Mouse (Mus musculus) lung, embryonic 16.5 days (tissue): ENCODE measurements around the gene Gtf2i. TPM values are rescaled to one million over a fixed set of nuclear protein-coding genes. Genes with fewer than 3 reads are reported as not detected.

ENCODE experiments used
- ATAC-seq: fragments of 200-750 bp; cut with Nextera tagmentation; 2 replicates; pipeline ENCODE4 v1.8.0; 2017; ENCODE audit warnings: low read depth, mild to moderate bottlenecking, moderate library complexity
- H3K27ac ChIP-seq: fragments of 300-500 bp; sonication (generic); 2 replicates; pipeline ENCODE4 v1.5.1; 2014; ENCODE audit warnings: mild to moderate bottlenecking, control low read depth, low read length
- H3K27me3 ChIP-seq: fragments of 300-500 bp; sonication (generic); 2 replicates; pipeline ENCODE4 v1.6.1; 2014; ENCODE audit warnings: low read depth, low read length, mixed read lengths; ENCODE audit not compliant: control insufficient read depth, insufficient read depth
- H3K36me3 ChIP-seq: fragments of 300-500 bp; sonication (generic); 2 replicates; pipeline ENCODE4 v1.6.1; 2014; ENCODE audit warnings: low read length; ENCODE audit not compliant: control insufficient read depth, insufficient read depth
- H3K4me1 ChIP-seq: fragments of 300-500 bp; sonication (generic); replicated peaks from 2 replicates; pipeline ENCODE4 v1.6.1; 2014; ENCODE audit warnings: low read length, mixed read lengths; ENCODE audit not compliant: control insufficient read depth, insufficient read depth
- H3K4me2 ChIP-seq: fragments of 300-500 bp; sonication (generic); 2 replicates; pipeline ENCODE4 v1.6.1; 2014; ENCODE audit warnings: low read depth, low read length, control low read depth
- H3K4me3 ChIP-seq: fragments of 300-500 bp; sonication (generic); 2 replicates; pipeline ENCODE4 v1.5.1; 2014; ENCODE audit warnings: mild to moderate bottlenecking, low read length, control low read depth
- H3K9ac ChIP-seq: fragments of 300-500 bp; sonication (generic); 2 replicates; pipeline ENCODE4 v1.6.1; 2014; ENCODE audit warnings: low read length, control low read depth
- H3K9me3 ChIP-seq: fragments of 300-500 bp; sonication (generic); 2 replicates; pipeline ENCODE4 v1.6.1; 2016; ENCODE audit warnings: low read length; ENCODE audit not compliant: control insufficient read depth
- WGBS: fragments of 180-500 bp; shearing (Covaris S2); extraction: QIAGEN DNeasy Blood & Tissue Kit; methylation state at CpG from one replicate; pipeline ENCODE4 v1.1.7; 2014; 5-methylcytosine and 5-hydroxymethylcytosine counted together
- polyA plus RNA-seq: library from polyadenylated mRNA; unstranded; fragments of >200 nt; fragmentation: Nextera tagmentation; extraction: Ambion mirVana; gene quantifications from 2 replicates; pipeline ENCODE4 v1.2.1, GENCODE M21; 2015

The Gtf2i gene
- polyA plus RNA-seq, 1 experiment from 2014 or later = 170 TPM

DNA sequence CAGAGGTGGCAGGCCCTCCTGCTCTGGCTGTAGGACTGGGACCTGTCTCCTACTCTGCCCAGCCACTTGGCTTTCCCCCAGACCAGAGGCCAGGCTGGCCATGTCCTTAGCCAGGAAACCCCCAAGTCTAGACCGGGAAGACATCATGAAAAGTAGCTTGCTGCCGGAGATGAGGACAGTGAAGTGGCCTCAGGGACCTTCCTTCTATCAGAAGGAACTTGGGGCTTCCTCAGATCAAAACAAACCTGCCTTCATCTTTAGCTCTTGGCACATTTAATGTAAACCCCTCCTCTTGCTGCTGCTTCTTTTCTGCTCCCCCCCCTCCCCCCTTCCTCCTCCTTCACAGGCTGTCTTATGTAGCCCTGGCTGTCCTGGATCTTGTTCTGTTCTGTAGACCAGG is 80.4 kb downstream of the Gtf2i start:
- Histone ChIP-seq H3K27ac (peak overlapping the region; percentile 32), H3K27me3 (no peaks in the 10 kb centered on the region), H3K36me3 (peaks cover 29% of the 10 kb centered on the region), H3K4me1 (peaks cover 38% of the 10 kb centered on the region), H3K9me3 (no peaks in the 10 kb centered on the region), H3K9ac (no peak overlapping the region), H3K4me3 (no peak overlapping the region), H3K4me2 (no peak overlapping the region)
- 28% methylated on average over 2 of the region's 2 CpGs for WGBS
- ATAC-seq = no peak

DNA sequence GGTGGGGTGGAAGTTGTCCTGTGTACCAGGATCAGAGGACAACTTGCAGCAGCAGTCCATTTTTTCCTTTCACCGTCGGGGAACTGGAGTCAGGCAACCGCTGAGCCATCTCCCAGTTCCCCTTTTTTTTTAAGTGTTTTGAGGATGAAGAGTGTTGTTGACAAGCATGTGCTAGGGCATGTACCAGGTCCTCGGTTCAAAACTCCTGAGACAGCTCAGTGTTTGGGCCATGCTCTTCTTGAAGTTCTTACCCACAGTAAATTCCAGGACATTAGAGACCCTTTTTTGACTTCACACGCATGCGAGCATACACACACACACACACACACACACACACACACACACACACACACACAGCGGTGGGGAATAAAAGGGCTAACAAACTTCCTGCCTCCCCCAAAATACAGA is 81.3 kb downstream of the Gtf2i start:
- Histone ChIP-seq H3K4me1 (peaks cover 42% of the 10 kb centered on the region), H3K36me3 (peaks cover 19% of the 10 kb centered on the region), H3K9me3 (no peaks in the 10 kb centered on the region), H3K27ac (no peak overlapping the region), H3K27me3 (no peaks in the 10 kb centered on the region), H3K4me3 (no peak overlapping the region), H3K9ac (no peak overlapping the region), H3K4me2 (no peak overlapping the region)
- ATAC-seq = no peak
- 28% methylated on average over 7 of the region's 7 CpGs for whole genome bisulfite sequencing

DNA sequence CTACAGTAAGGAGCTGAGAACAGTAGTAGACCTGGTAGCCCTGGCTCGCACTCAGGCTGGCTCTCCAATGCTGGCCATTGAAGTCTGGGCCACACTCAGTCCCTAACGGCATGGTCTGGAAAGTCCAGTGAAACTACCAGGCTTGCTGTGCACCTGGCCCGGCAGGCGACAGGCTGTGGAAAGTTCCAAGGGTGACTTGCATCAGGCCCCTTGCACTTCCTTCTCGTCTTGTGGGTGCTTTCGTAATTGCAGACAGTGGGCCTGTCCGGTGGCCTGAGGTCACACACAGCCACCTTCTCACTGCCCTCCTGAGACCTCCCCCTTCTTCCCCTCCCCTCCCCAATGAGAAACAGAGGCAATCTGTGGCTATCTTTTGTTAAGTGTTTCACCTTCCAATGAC is 82.0 kb downstream of the Gtf2i start:
- peak overlapping the region; percentile 78 for H3K27ac ChIP-seq
- peak; percentile 8; the same call in 1 of the 2 replicates for ATAC-seq

DNA sequence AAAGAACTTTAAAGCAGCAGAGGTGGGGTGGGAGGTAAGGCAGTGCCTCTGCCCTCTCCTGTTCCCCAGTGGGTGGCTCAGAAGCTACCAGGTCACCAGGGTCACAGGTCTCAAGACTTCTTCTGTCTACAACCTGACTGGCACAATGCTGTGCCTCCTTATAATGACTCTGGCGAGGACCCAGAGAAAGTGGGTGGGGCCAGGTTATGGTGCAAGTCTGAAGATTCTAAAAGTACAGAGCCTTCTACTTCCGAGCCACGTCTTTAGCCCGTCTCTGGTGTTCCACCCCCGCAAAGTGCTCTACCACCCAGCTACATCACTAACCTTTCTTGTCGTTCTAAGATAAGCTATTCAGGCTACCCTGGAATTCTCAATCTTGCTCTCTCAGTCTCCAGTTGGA is 82.4 kb downstream of the Gtf2i start:
- no peak overlapping the region for H3K4me2 ChIP-seq
- peaks cover 8% of the 10 kb centered on the region for H3K36me3 ChIP-seq
- H3K4me1 ChIP-seq = peaks cover 52% of the 10 kb centered on the region
- H3K9ac ChIP-seq = no peak overlapping the region
- no peaks in the 10 kb centered on the region for H3K9me3 ChIP-seq
- H3K27ac ChIP-seq = peak overlapping the region; percentile 78
- ATAC-seq = no peak
- WGBS = 33% methylated on average over 6 of the region's 6 CpGs
- H3K4me3 ChIP-seq = no peak overlapping the region
- no peaks in the 10 kb centered on the region for H3K27me3 ChIP-seq

More for the DNA sequence above, 82.0 kb downstream of the Gtf2i start:
- Histone ChIP-seq H3K27me3 (no peaks in the 10 kb centered on the region), H3K4me1 (peaks cover 48% of the 10 kb centered on the region), H3K9me3 (no peaks in the 10 kb centered on the region), H3K36me3 (peaks cover 12% of the 10 kb centered on the region), H3K4me2 (no peak overlapping the region), H3K4me3 (no peak overlapping the region), H3K9ac (0 out of 2 replicates have a peak overlapping the region, but pooled peaks have one; percentile 14)
- WGBS = 26% methylated on average over 7 of the region's 7 CpGs

DNA sequence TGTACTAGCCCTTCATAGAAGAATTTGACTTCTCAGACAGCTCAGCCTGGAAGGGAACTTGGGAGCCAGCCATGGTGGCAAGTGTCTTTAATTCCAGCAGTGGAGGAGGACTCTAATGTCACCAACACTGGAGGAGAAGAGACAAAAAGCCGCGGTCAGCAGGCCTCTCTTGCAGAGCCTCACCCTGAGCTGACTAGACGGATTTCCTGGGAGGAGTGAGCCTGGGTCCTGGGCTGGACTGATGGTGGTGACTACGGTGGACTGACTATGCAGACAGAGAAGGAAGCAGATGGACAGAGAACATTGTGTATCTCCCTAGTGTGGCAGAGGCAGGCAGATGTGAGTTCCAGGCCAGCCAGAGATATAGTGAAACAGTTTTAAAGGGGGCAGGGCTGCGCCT is 83.2 kb downstream of the Gtf2i start:
- no peaks in the 10 kb centered on the region for H3K9me3 ChIP-seq
- peaks cover 60% of the 10 kb centered on the region for H3K4me1 ChIP-seq
- WGBS = 72% methylated on average over 5 of the region's 5 CpGs
- H3K27me3 ChIP-seq = no peaks in the 10 kb centered on the region
- peaks cover 5% of the 10 kb centered on the region; the same call in 1 of the 2 replicates for H3K36me3 ChIP-seq
- ATAC-seq = no peak
- H3K4me2 ChIP-seq = no peak overlapping the region
- no peak overlapping the region for H3K9ac ChIP-seq
- no peak overlapping the region for H3K27ac ChIP-seq
- H3K4me3 ChIP-seq = no peak overlapping the region

- ATAC-seq = peak; percentile 18; the same call in 1 of the 2 replicates
- Histone ChIP-seq H3K36me3 (no peaks in the 10 kb centered on the region), H3K4me1 (peaks cover 52% of the 10 kb centered on the region), H3K9ac (no peak within 1 kb of the TSS), H3K27me3 (no peaks in the 10 kb centered on the region), H3K9me3 (no peaks in the 10 kb centered on the region), H3K27ac (peak within 1 kb of the TSS; percentile 71), H3K4me2 (no peak within 1 kb of the TSS), H3K4me3 (no peak within 1 kb of the TSS)
- WGBS = 79% methylated on average over 7 of the region's 7 CpGs
Observed at GRCm38 (mm10) chr5:134229391-134229790, 85.2 kb downstream of the Gtf2i start, which contains the start of gene Ncf1. Gene Ncf1, minus strand, starts transcription at chr5:134229625.

- peak overlapping the region; percentile 71 for H3K27ac ChIP-seq
- H3K9me3 ChIP-seq = no peaks in the 10 kb centered on the region
- H3K27me3 ChIP-seq = no peaks in the 10 kb centered on the region
- WGBS = 42% methylated on average over 6 of the region's 6 CpGs
- H3K4me1 ChIP-seq = peaks cover 44% of the 10 kb centered on the region
- ATAC-seq = no peak
- H3K9ac ChIP-seq = 0 out of 2 replicates have a peak overlapping the region, but pooled peaks have one; percentile 39
- peak overlapping the region; percentile 31; the same call in 1 of the 2 replicates for H3K4me2 ChIP-seq
- H3K4me3 ChIP-seq = no peak overlapping the region
- no peaks in the 10 kb centered on the region for H3K36me3 ChIP-seq
Observed at GRCm38 (mm10) chr5:134228249-134228638, 86.3 kb downstream of the Gtf2i start.

GRCm38 (mm10) chr5:134227574-134228248 is 86.8 kb downstream of the Gtf2i start:
- Histone ChIP-seq H3K27ac (peak overlapping the region; percentile 71), H3K9me3 (no peaks in the 10 kb centered on the region), H3K27me3 (no peaks in the 10 kb centered on the region), H3K36me3 (no peaks in the 10 kb centered on the region), H3K9ac (0 out of 2 replicates have a peak overlapping the region, but pooled peaks have one; percentile 39), H3K4me2 (peak overlapping the region; percentile 31; the same call in 1 of the 2 replicates), H3K4me1 (peaks cover 40% of the 10 kb centered on the region), H3K4me3 (no peak overlapping the region)
- WGBS = 26% methylated on average over 11 of the region's 11 CpGs
- ATAC-seq = no peak

DNA sequence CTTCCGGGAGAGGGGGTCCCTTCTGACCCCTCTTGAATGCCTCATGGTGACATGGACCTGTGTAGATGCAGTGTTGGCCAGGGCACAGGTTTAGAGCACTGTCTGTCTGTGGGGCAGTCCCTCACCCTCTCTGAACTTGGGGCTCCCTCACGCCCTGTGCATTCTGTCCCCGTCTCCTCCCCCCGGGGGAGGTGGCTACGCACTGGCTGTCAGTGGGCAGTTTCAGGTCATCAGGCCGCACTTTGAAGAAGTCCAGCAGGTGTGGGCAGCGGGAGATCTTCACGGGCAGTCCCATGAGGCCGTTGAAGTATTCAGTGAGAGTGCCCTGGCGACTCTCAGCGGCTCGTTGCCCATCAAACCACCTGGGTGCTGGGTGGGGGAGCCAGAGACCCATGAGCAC is 87.6 kb downstream of the Gtf2i start:
- peak overlapping the region; percentile 15; the same call in 1 of the 2 replicates for H3K9ac ChIP-seq
- no peaks in the 10 kb centered on the region for H3K9me3 ChIP-seq
- H3K4me1 ChIP-seq = peaks cover 38% of the 10 kb centered on the region
- peaks cover 4% of the 10 kb centered on the region; the same call in 1 of the 2 replicates for H3K27me3 ChIP-seq
- 37% methylated on average over 12 of the region's 12 CpGs for WGBS
- H3K4me3 ChIP-seq = no peak overlapping the region
- no peak overlapping the region for H3K4me2 ChIP-seq
- H3K27ac ChIP-seq = 0 out of 2 replicates have a peak overlapping the region, but pooled peaks have one; percentile 10
- ATAC-seq = no peak
- no peaks in the 10 kb centered on the region for H3K36me3 ChIP-seq
